ENCODE assay signal across 9 mouse cellular contexts in genomic region chr11:46268991-46269390, GRCm38 (mm10). TPM values are rescaled to one million over a fixed set of nuclear protein-coding genes. Genes with fewer than 3 reads are reported as not detected.
DNase-seq lines count a peak whose midpoint lies in the region; ATAC-seq lines count a peak whose summit lies in the region.
"Had no signal": no experiment of that assay in that cellular context is flagged by ENCODE, and none has a peak within 500 bp of the region (broad histone marks: within the 10 kb centered on the region; RNA-seq: fewer than 3 reads in every experiment).

No protein-coding gene starts in this region.

- H3K9me3 ChIP-seq in heart, embryonic 10.5 days, result no peaks in the 10 kb centered on the region
- H3K9me3 ChIP-seq in embryonic facial prominence, embryonic 11.5 days (replicated peaks; ENCODE audit: control insufficient read depth, low read length), result no peaks in the 10 kb centered on the region
- H3K9me3 ChIP-seq in hindbrain, embryonic 15.5 days, result no peaks in the 10 kb centered on the region
- H3K9me3 ChIP-seq in midbrain, embryonic 12.5 days, result no peaks in the 10 kb centered on the region
- H3K9me3 ChIP-seq: liver, embryonic 15.5 days had no signal

- ATAC-seq in embryonic facial prominence, embryonic 11.5 days (replicated peaks; ENCODE audit: insufficient number of reproducible peaks, low FRiP score, low TSS enrichment, low read depth), result peak; percentile 42; the same call in 1 of the 2 replicates
- ATAC-seq in hindbrain, embryonic 15.5 days (ENCODE audit: low FRiP score, low read depth), result peak; percentile 57
- ATAC-seq in midbrain, embryonic 12.5 days (ENCODE audit: low FRiP score, low read depth), result peak; percentile 59; the same call in 1 of the 2 replicates

- WGBS in heart, embryonic 10.5 days, result 28% methylated on average over 7 of the region's 7 CpGs
- 21% methylated on average over 7 of the region's 7 CpGs for WGBS in embryonic facial prominence, embryonic 11.5 days
- 26% methylated on average over 7 of the region's 7 CpGs for WGBS in hindbrain, embryonic 15.5 days
- 24% methylated on average over 7 of the region's 7 CpGs for WGBS in midbrain, embryonic 12.5 days

- DNase-seq in heart, postnatal 36 days, result peak; percentile 51 to 65
- DNase-seq in heart, embryonic 10.5 days (ENCODE audit: low spot score), result no peak
- peak; percentile 59 for DNase-seq in adrenal gland, postnatal 25 days
- DNase-seq in embryonic facial prominence, embryonic 11.5 days (ENCODE audit: low spot score), result peak; percentile 75
- peak; percentile 65 to 69 for DNase-seq in left cerebral cortex, postnatal 14 days (ENCODE audit: low spot score in 2 of 2)
- peak; percentile 33 to 78 for DNase-seq in spleen, adult 18-20 months

- no peak overlapping the region for H3K4me3 ChIP-seq in heart, embryonic 10.5 days
- no peak overlapping the region for H3K4me3 ChIP-seq in embryonic facial prominence, embryonic 11.5 days (ENCODE audit: low read depth, low read length)
- no peak overlapping the region for H3K4me3 ChIP-seq in hindbrain, embryonic 15.5 days
- no peak overlapping the region for H3K4me3 ChIP-seq in midbrain, embryonic 12.5 days
- H3K4me3 ChIP-seq: liver, embryonic 15.5 days had no signal

- intact Hi-C loops in heart, postnatal 36 days (cut with DNase I), result loop anchor here (1.0 kb wide), 1 partner anchor 162 kb away; no protein-coding TSS in a partner anchor
- intact Hi-C loops in left cerebral cortex, postnatal 14 days (cut with DNase I), result loop anchor here (5.0 kb wide), 1 partner anchor 163 kb away; no protein-coding TSS in a partner anchor

- H3K4me2 ChIP-seq in embryonic facial prominence, embryonic 11.5 days (ENCODE audit: low read depth, low read length), result no peak overlapping the region
- H3K4me2 ChIP-seq in hindbrain, embryonic 15.5 days, result no peak overlapping the region
- H3K4me2 ChIP-seq in midbrain, embryonic 12.5 days (replicated peaks), result no peak overlapping the region
- H3K4me2 ChIP-seq: liver, embryonic 15.5 days had no signal

- no peak overlapping the region for H3K27ac ChIP-seq in heart, embryonic 10.5 days
- H3K27ac ChIP-seq in embryonic facial prominence, embryonic 11.5 days (replicated peaks; ENCODE audit: low read depth, low read length), result no peak overlapping the region
- no peak overlapping the region for H3K27ac ChIP-seq in hindbrain, embryonic 15.5 days (replicated peaks)
- no peak overlapping the region for H3K27ac ChIP-seq in midbrain, embryonic 12.5 days (replicated peaks)
- H3K27ac ChIP-seq: liver, embryonic 15.5 days had no signal

- H3K4me1 ChIP-seq in heart, embryonic 10.5 days, result no peaks in the 10 kb centered on the region
- no peaks in the 10 kb centered on the region for H3K4me1 ChIP-seq in embryonic facial prominence, embryonic 11.5 days (ENCODE audit: control insufficient read depth, insufficient read depth, low read length)
- no peaks in the 10 kb centered on the region for H3K4me1 ChIP-seq in hindbrain, embryonic 15.5 days (replicated peaks)
- no peaks in the 10 kb centered on the region for H3K4me1 ChIP-seq in midbrain, embryonic 12.5 days
- H3K4me1 ChIP-seq: liver, embryonic 15.5 days had no signal

- no peaks in the 10 kb centered on the region for H3K36me3 ChIP-seq in heart, embryonic 10.5 days
- no peaks in the 10 kb centered on the region for H3K36me3 ChIP-seq in embryonic facial prominence, embryonic 11.5 days (replicated peaks; ENCODE audit: control insufficient read depth, insufficient read depth, low read depth, low read length)
- peaks cover 85% of the 10 kb centered on the region for H3K36me3 ChIP-seq in hindbrain, embryonic 15.5 days
- peaks cover 79% of the 10 kb centered on the region for H3K36me3 ChIP-seq in midbrain, embryonic 12.5 days
- H3K36me3 ChIP-seq: liver, embryonic 15.5 days had no signal

- no peak overlapping the region for H3K9ac ChIP-seq in embryonic facial prominence, embryonic 11.5 days (replicated peaks; ENCODE audit: low read length)
- H3K9ac ChIP-seq in hindbrain, embryonic 15.5 days, result no peak overlapping the region
- no peak overlapping the region for H3K9ac ChIP-seq in midbrain, embryonic 12.5 days (replicated peaks)
- H3K9ac ChIP-seq: liver, embryonic 15.5 days had no signal

- no peaks in the 10 kb centered on the region for H3K27me3 ChIP-seq in heart, embryonic 10.5 days (ENCODE audit: insufficient read depth, poor library complexity, severe bottlenecking)
- no peaks in the 10 kb centered on the region for H3K27me3 ChIP-seq in embryonic facial prominence, embryonic 11.5 days (ENCODE audit: control insufficient read depth, insufficient read depth, low read length)
- no peaks in the 10 kb centered on the region for H3K27me3 ChIP-seq in hindbrain, embryonic 15.5 days
- H3K27me3 ChIP-seq in midbrain, embryonic 12.5 days, result no peaks in the 10 kb centered on the region
- H3K27me3 ChIP-seq: liver, embryonic 15.5 days had no signal

RNA-seq across cellular contexts. Expression of gene Fndc9, which starts 33.7 kb away (rescaled TPM):
- not detected for total RNA-seq in heart, postnatal 36 days (2021)
- polyA plus RNA-seq in heart, embryonic 10.5 days (2016; fragmentation: Nextera tagmentation; extraction: Ambion mirVana), result 0.07 and 0.18 TPM in 2 replicates
- total RNA-seq in adrenal gland, postnatal 25 days (2021), result not detected in 2 replicates
- 0.24 and 0.26 TPM in 2 replicates for polyA plus RNA-seq in embryonic facial prominence, embryonic 11.5 days (2014; fragmentation: Nextera tagmentation; extraction: Ambion mirVana)
- polyA plus RNA-seq in hindbrain, embryonic 15.5 days (2015; fragmentation: Nextera tagmentation; extraction: Ambion mirVana), result 3.1 and 3.6 TPM in 2 replicates
- 1 to 10 TPM; 6.7 to 7.3 TPM for total RNA-seq in left cerebral cortex, postnatal 14 days (2021)
- 2.2 and 2.3 TPM in 2 replicates for polyA plus RNA-seq in midbrain, embryonic 12.5 days (2016; fragmentation: Nextera tagmentation; extraction: Ambion mirVana)

RNA-seq across cellular contexts. Expression of gene Cyfip2, which starts 43.7 kb away (rescaled TPM):
- total RNA-seq in heart, postnatal 36 days (2021), result 10 to 100 TPM; 61.9 to 65.1 TPM
- 4.7 and 7.3 TPM in 2 replicates for polyA plus RNA-seq in heart, embryonic 10.5 days (2016; fragmentation: Nextera tagmentation; extraction: Ambion mirVana)
- total RNA-seq in adrenal gland, postnatal 25 days (2021), result 70.2 and 81.2 TPM in 2 replicates
- polyA plus RNA-seq in embryonic facial prominence, embryonic 11.5 days (2014; fragmentation: Nextera tagmentation; extraction: Ambion mirVana), result 16.8 and 23.0 TPM in 2 replicates
- polyA plus RNA-seq in hindbrain, embryonic 15.5 days (2015; fragmentation: Nextera tagmentation; extraction: Ambion mirVana), result 90.3 and 95.4 TPM in 2 replicates
- total RNA-seq in left cerebral cortex, postnatal 14 days (2021), result 100 to 1,000 TPM; 378 to 408 TPM
- 59.1 and 59.5 TPM in 2 replicates for polyA plus RNA-seq in midbrain, embryonic 12.5 days (2016; fragmentation: Nextera tagmentation; extraction: Ambion mirVana)
